Mouse (Mus musculus): ENCODE measurements around the gene Pidd1.
"Not testable (repeated sequence)": the region's sequence is repeated elsewhere in the genome, so short reads cannot be mapped to it uniquely, and the experiment has no call there.

Gene Pidd1

GRCm38 (mm10) chr7:141460001-141460390 lies 16.2 kb upstream of the Pidd1 start:
- intact Hi-C loops (cut with DNase I), result no loop called here

GRCm38 (mm10) chr7:141459301-141459711 lies 15.5 kb upstream of the Pidd1 start:
- intact Hi-C loops (cut with DNase I), result loop anchor here (5.0 kb wide), 1 partner anchor 47 kb away; the partner anchor contains the start of gene Gatd1

GRCm38 (mm10) chr7:141458661-141459060 lies 14.8 kb upstream of the Pidd1 start:
- intact Hi-C loops (cut with DNase I), result loop anchor here (5.0 kb wide), 1 partner anchor 46 kb away; the partner anchor contains the start of gene Gatd1

- intact Hi-C loops (cut with DNase I), result loop anchor here (5.0 kb wide), 1 partner anchor 46 kb away; the partner anchor contains the start of gene Gatd1
These were observed 14.3 kb upstream of the Pidd1 start for GRCm38 (mm10) chr7:141457986-141458660.

- intact Hi-C loops (cut with DNase I), result loop anchor here (5.0 kb wide), 1 partner anchor 45 kb away; the partner anchor contains the start of gene Gatd1
These were observed 13.4 kb upstream of the Pidd1 start for GRCm38 (mm10) chr7:141457236-141457635.

- intact Hi-C loops (cut with DNase I), result loop anchor here (5.0 kb wide), 1 partner anchor 44 kb away; the partner anchor contains the start of gene Gatd1
These were observed 12.9 kb upstream of the Pidd1 start for GRCm38 (mm10) chr7:141456739-141457138.

- intact Hi-C loops (cut with DNase I), result loop anchor here (5.0 kb wide), 1 partner anchor 43 kb away; the partner anchor contains the start of gene Gatd1
These were observed 11.9 kb upstream of the Pidd1 start for GRCm38 (mm10) chr7:141455610-141456314.

- intact Hi-C loops (cut with DNase I), result loop anchor here (5.0 kb wide), 1 partner anchor 43 kb away; the partner anchor contains the start of gene Gatd1
These were observed 11.2 kb upstream of the Pidd1 start, which contains the start of gene Pnpla2 for GRCm38 (mm10) chr7:141454967-141455551. Gene Pnpla2 (plus strand): TSS chr7:141455198.

- intact Hi-C loops (cut with DNase I), result no loop called here
These were observed 9.8 kb upstream of the Pidd1 start for GRCm38 (mm10) chr7:141453636-141454035.

- intact Hi-C loops (cut with DNase I), result no loop called here
These were observed 8.1 kb upstream of the Pidd1 start for GRCm38 (mm10) chr7:141451928-141452327.

GRCm38 (mm10) chr7:141447110-141447991 lies 3.5 kb upstream of the Pidd1 start, which contains the start of gene Rplp2:
Gene Rplp2 (plus strand): TSS chr7:141447370.
- intact Hi-C loops (cut with DNase I), result no loop called here

GRCm38 (mm10) chr7:141446374-141446773 lies 2.5 kb upstream of the Pidd1 start:
- intact Hi-C loops (cut with DNase I), result not testable (repeated sequence)

- intact Hi-C loops (cut with DNase I), result no loop called here
These were observed 574 bp downstream of the Pidd1 start for GRCm38 (mm10) chr7:141443081-141443821.

GRCm38 (mm10) chr7:141442199-141442598 lies 1.6 kb downstream of the Pidd1 start:
- intact Hi-C loops (cut with DNase I), result no loop called here

GRCm38 (mm10) chr7:141441460-141441859 lies 2.4 kb downstream of the Pidd1 start:
- intact Hi-C loops (cut with DNase I), result no loop called here

- intact Hi-C loops (cut with DNase I), result no loop called here
These were observed 3.2 kb downstream of the Pidd1 start for GRCm38 (mm10) chr7:141440613-141441012.

- intact Hi-C loops (cut with DNase I), result no loop called here
These were observed 4.0 kb downstream of the Pidd1 start for GRCm38 (mm10) chr7:141439811-141440210.

GRCm38 (mm10) chr7:141439140-141439679 lies 4.6 kb downstream of the Pidd1 start:
- intact Hi-C loops (cut with DNase I), result no loop called here

- intact Hi-C loops (cut with DNase I), result no loop called here
These were observed 5.4 kb downstream of the Pidd1 start for GRCm38 (mm10) chr7:141438201-141438968.

All from adrenal gland (tissue).